Mouse (Mus musculus) brain, embryonic 14.5 days (tissue): Measurements from ENCODE around the gene Arl13b.

ENCODE experiments used
- CTCF ChIP-seq: fragments of 200-500 bp; IDR thresholded peaks from 2 replicates; pipeline ENCODE4 v1.5.1; 2012; ENCODE audit warnings: inconsistent platforms, mild to moderate bottlenecking, moderate library complexity, borderline replicate concordance; ENCODE audit not compliant: insufficient read depth, insufficient read length; ENCODE audit errors: extremely low read depth
- POLR2A ChIP-seq: fragments of 200-500 bp; IDR thresholded peaks from 2 replicates; pipeline ENCODE4 v1.6.1; 2012; ENCODE audit warnings: mild to moderate bottlenecking, inconsistent platforms, borderline replicate concordance; ENCODE audit not compliant: poor library complexity, insufficient read depth, insufficient read length, severe bottlenecking; ENCODE audit errors: extremely low read depth

GRCm38 (mm10) chr16:62786621-62787331 is 60.1 kb downstream of the Arl13b start, which contains the start of gene Nsun3:
- TF ChIP-seq CTCF (0 out of 2 replicates have a peak, but pooled peaks have one; percentile 0), POLR2A (peak; percentile 77; the same call in 1 of the 2 replicates)
